Mouse (Mus musculus) urinary bladder, postnatal 14 days (tissue): Measurements from ENCODE around the gene Rnase2b.
"Not testable (repeated sequence)": the region's sequence is repeated elsewhere in the genome, so short reads cannot be mapped to it uniquely, and the experiment has no call there.

Experiments used
- DNase-seq: peaks from one replicate; pipeline ENCODE4 v3.0.0; 2021; ENCODE audit warnings: low spot score

Gene Rnase2b

GRCm38 (mm10) chr14:51152249-51152870, 9.7 kb upstream of the Rnase2b start:
- DNase-seq: no peak

DNA sequence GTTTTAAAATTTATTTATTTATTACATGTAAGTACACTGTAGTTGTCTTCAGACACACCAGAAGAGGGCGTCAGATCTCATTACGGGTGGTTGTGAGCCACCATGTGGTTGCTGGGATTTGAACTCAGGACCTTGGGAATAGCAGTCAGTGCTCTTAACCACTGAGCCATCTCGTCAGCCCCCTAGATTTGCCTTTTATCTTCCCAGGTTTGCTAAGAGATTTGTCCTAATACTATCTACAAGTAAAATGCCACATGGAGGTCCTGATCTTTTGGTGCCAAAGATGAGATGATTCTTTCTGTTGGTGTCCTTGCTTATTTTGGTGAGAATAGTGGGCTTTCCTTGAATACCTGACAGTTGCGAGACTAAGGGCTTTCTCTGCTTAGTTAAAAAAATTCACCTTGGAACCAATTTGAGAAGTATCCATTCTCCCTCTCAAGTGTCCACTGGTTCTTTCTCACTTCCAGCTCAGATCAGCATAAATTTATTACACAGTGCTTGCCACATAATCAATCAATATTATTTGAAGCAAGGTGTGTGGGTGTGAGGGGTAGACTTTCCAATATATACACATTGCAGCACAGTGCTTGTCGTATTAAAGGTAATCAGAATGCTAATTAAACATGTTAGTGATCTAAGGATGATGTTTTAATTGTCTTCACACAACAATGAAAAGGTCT, 5.9 kb upstream of the Rnase2b start:
- no peak for DNase-seq

GRCm38 (mm10) chr14:51156736-51157068, 5.4 kb upstream of the Rnase2b start:
- DNase-seq: no peak

DNA sequence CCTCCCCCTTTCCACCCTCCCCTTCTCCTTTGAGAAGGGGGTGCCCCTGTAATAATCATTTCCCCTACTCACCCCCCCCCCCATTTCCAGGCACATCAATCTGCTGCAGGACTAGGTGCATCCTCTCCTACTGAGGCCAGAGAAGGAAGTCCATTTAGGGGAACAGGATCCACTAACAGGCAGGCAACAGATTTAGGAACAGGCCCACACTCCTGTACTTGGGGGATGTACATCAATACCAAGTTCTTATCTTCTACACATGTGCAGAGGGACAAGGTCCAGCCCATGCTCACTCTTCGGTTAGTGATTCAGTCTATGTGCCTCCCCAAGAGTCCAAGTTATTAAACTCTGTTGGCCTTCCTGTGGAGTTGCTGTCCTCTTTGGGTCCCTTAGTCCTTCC, 5.0 kb upstream of the Rnase2b start:
- no peak for DNase-seq

DNA sequence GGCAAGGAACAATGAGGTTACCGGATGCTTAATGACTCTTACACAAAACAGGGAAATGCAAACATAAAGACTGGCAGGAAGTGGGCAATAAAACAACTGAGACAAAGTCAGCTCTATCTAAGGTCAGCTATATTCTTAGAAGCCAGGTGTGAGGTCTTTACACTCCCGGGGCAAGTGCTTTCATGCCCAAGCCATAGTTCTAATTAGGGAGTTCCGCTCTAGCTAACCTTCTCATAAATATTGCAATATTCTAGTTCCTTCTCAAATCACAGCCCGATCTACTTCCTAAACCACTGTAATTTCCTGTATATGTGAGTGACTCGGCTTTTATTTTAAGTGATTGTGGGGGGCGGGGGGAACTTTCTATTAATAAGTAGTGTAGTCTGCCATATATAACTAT, 1.3 kb downstream of the Rnase2b start:
- DNase-seq: not testable (repeated sequence)

- no peak for DNase-seq
These were observed 3.4 kb downstream of the Rnase2b start for GRCm38 (mm10) chr14:51165435-51165834.

DNA sequence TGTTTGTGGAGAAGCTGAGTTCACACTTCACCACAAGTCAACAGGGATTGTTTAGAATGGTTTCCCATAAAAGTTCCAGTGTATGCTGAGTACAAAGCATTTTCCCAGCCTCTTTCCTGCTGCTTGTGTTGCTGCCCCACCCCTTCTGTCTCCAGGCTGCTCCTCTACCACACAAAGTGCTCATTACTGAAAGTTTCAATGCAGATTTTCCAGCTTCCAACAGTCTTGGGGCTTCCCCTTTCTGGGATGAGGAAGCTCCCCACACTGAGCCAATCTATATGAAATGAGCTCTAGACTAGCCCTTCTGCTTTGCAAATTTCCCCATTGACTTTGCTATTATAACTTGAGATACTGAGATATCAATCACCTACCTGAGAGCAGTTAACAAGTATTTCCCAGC, 4.0 kb downstream of the Rnase2b start:
- DNase-seq: no peak

GRCm38 (mm10) chr14:51172095-51172865, 10.2 kb downstream of the Rnase2b start:
- DNase-seq: peak; percentile 54

GRCm38 (mm10) chr14:51172947-51173346, 10.9 kb downstream of the Rnase2b start:
- not testable (repeated sequence) for DNase-seq

GRCm38 (mm10) chr14:51173843-51174242, 11.8 kb downstream of the Rnase2b start:
- DNase-seq: no peak

DNA sequence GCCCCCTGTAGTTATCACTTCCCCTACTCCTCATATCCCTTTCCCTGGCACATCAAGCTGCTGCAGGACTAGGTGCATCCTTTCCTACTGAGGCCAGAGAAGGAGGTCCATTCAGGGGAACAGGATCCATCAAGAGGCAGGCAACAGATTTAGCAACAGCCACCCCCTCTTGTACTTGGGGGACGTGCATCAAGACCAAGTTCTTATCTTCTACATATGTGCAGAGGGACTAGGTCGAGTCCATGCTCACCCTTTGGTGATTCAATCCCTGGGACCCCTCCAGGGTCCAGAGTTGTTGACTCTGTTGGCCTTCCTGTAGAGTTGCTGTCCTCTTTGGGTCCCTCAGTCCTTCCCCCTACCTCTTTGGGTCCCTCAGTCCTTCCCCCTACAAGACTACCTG, 19.0 kb downstream of the Rnase2b start:
- DNase-seq: not testable (repeated sequence)

DNA sequence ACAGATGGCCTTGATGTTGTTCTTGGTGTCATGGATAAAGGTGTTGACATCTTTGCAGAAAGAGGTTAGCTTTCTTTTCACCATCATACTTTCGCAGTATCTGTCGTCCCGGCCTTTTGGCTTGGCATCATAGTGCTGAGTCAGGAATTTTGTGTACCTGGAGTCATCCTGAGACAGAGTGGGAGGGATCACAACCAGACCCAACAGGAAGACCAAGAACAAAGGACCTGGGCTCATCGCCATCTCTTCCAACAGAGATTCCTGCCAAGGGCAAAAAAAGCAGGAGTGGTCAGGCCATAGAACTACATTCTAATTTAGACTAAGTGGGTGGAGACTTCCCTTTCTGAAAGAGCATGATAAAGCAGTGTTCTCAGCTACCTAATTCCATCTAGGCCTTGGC, 33.6 kb downstream of the Rnase2b start:
- DNase-seq: no peak

DNA sequence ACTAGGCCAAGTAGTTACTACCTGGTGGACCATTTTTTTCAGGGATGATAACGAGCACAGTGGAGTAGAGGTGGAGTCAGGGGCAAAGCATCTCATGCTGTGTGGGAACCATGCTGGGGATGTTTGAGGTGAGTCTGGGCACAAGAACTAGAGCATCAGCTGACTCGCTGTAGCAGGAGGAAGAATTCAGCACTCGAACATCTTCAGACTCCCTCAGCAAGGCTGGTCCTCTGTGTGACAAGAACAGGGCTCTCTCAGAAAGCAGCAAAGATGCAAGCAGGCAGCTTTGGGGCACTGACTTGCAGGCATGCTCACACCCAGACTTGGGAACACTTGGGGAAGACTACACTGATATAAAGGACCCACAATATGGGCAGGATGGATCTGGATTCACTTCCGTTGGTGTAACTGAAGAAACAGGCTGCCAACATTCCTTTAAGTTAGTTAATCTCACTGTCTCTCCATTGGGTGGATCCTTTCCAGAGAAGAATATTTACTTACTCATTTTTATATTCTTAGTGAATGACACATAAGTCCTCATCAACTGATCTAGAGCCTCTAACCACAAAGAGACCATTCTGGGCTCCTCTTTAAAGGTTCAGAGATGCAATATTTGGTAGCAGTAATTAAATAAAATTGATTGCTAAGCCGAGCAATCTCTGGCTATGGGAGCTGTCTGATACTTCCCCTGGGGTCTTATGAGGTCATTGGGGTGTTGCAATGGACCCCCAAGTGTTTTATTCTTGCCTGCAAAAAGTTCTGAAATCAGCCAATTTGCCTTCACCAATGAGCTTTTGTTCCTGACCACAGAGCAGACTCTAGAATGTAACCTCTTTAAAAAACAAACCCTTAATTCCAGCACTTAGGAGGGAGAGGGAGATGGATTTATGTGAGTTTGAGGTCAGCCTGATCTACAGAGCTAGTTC, 37.3 kb downstream of the Rnase2b start, which contains the start of gene Ang2:
TSS of gene Ang2 (minus strand) at position 51 of the 926 bp plus-strand sequence.
- DNase-seq: no peak

- no peak for DNase-seq
These were observed 38.0 kb downstream of the Rnase2b start for GRCm38 (mm10) chr14:51200054-51200453.

- no peak for DNase-seq
These were observed 38.4 kb downstream of the Rnase2b start for GRCm38 (mm10) chr14:51200466-51200865.

- DNase-seq: no peak
These were observed 41.1 kb downstream of the Rnase2b start, which contains the start of gene Ear14 for GRCm38 (mm10) chr14:51203115-51203514. Gene Ear14 (plus strand): TSS chr14:51203391.
